Mouse (Mus musculus) CH12.LX (cell line): Measurements from ENCODE around the gene Arhgef18. TPM values are rescaled to one million over a fixed set of nuclear protein-coding genes. Genes with fewer than 3 reads are reported as not detected.

Experiments
- DNase-seq: peaks from one replicate; pipeline ENCODE4 v3.0.0-alpha.2; 2013; ENCODE audit errors: extremely low read depth
- H3K27ac ChIP-seq: 2 replicates; pipeline ENCODE4 v1.5.1; 2012; ENCODE audit warnings: low read depth, mild to moderate bottlenecking, control low read depth, moderate library complexity; ENCODE audit not compliant: insufficient read depth
- H3K27me3 ChIP-seq: replicated peaks from 2 replicates; pipeline ENCODE3; 2012; ENCODE audit warnings: inconsistent platforms
- H3K36me3 ChIP-seq, 2 experiments: replicated peaks in 1 of 2; 2 replicates each; pipeline versions ENCODE3 to v1.6.1; 2012; ENCODE audit warnings: inconsistent platforms in 1 of 2, low read length in 1 of 2, mild to moderate bottlenecking in 1 of 2, mixed read lengths in 1 of 2, moderate library complexity in 1 of 2; ENCODE audit not compliant: control insufficient read depth in 1 of 2, insufficient read depth in 1 of 2
- H3K4me1 ChIP-seq, 2 experiments: 2 replicates each; pipeline ENCODE4 v1.6.1; 2012; ENCODE audit warnings: inconsistent platforms in 1 of 2, moderate library complexity in 1 of 2; ENCODE audit not compliant: insufficient read depth in 2 of 2, control insufficient read depth in 1 of 2
- H3K4me2 ChIP-seq: 2 replicates; pipeline ENCODE4 v1.6.1; 2012; ENCODE audit warnings: low read depth, mild to moderate bottlenecking, control low read depth; ENCODE audit not compliant: poor library complexity, insufficient read depth, severe bottlenecking
- H3K4me3 ChIP-seq, 3 experiments: fragments of 150-350 bp in 1 of 3; sonication (generic) in 1 of 3; replicated peaks in 1 of 3; 2 replicates each; pipeline versions ENCODE3 to v1.5.1; 2011 to 2012; ENCODE audit warnings: low read depth in 2 of 3, low read length in 2 of 3, mild to moderate bottlenecking in 2 of 3, moderate library complexity in 2 of 3, control low read depth in 1 of 3, improper control_type of control experiment in 1 of 3, inconsistent platforms in 1 of 3, mixed read lengths in 1 of 3; ENCODE audit not compliant: poor library complexity in 1 of 3
- H3K79me2 ChIP-seq: replicated peaks from 2 replicates; pipeline ENCODE4 v1.6.1; 2012; ENCODE audit warnings: mild to moderate bottlenecking, moderate library complexity; ENCODE audit not compliant: control insufficient read depth, poor library complexity, insufficient read depth, severe bottlenecking; ENCODE audit errors: extremely low read depth
- H3K9ac ChIP-seq: 2 replicates; pipeline ENCODE4 v1.6.1; 2012; ENCODE audit warnings: low read depth, mild to moderate bottlenecking, control low read depth, moderate library complexity; ENCODE audit not compliant: insufficient read depth
- H3K9me3 ChIP-seq: replicated peaks from 2 replicates; pipeline ENCODE3; 2012; ENCODE audit warnings: low read length, inconsistent platforms, mixed read lengths
- CHD2 ChIP-seq: IDR thresholded peaks from 2 replicates; pipeline ENCODE4 v1.6.1; 2011; ENCODE audit warnings: low read length, improper control_type of control experiment
- CTCF ChIP-seq, 2 experiments: IDR thresholded peaks in 1 of 2; conservative IDR thresholded peaks in 1 of 2; 2 replicates each; pipeline ENCODE4 v1.5.1; 2011 to 2012; ENCODE audit warnings: low read depth in 2 of 2, low read length in 2 of 2, improper control_type of control experiment in 1 of 2, inconsistent platforms in 1 of 2, mild to moderate bottlenecking in 1 of 2, moderate library complexity in 1 of 2
- E2F4 ChIP-seq: IDR thresholded peaks from 2 replicates; pipeline ENCODE4 v1.6.1; 2011; ENCODE audit warnings: low read depth, low read length, improper control_type of control experiment; ENCODE audit not compliant: insufficient replicate concordance
- ELF1 ChIP-seq: IDR thresholded peaks from 2 replicates; pipeline ENCODE4 v1.6.1; 2014; ENCODE audit warnings: low read depth, mild to moderate bottlenecking, inconsistent platforms, low read length, improper control_type of control experiment
- ETS1 ChIP-seq: conservative IDR thresholded peaks from 2 replicates; pipeline ENCODE4 v1.6.1; 2012; ENCODE audit warnings: low read depth, mild to moderate bottlenecking, inconsistent platforms, low read length, improper control_type of control experiment, moderate library complexity
- IRF4 ChIP-seq: IDR thresholded peaks from 2 replicates; pipeline ENCODE4 v1.6.1; 2014; ENCODE audit warnings: low read depth, mild to moderate bottlenecking, inconsistent platforms, low read length, improper control_type of control experiment
- JUN ChIP-seq: IDR thresholded peaks from 2 replicates; pipeline ENCODE4 v1.6.1; 2011; ENCODE audit warnings: low read depth, mild to moderate bottlenecking, low read length, improper control_type of control experiment, moderate library complexity; ENCODE audit not compliant: insufficient read depth
- PAX5 ChIP-seq: IDR thresholded peaks from 2 replicates; pipeline ENCODE4 v1.6.1; 2012; ENCODE audit warnings: low read length, inconsistent platforms, mixed read lengths
- POLR2A ChIP-seq: IDR thresholded peaks from 2 replicates; pipeline ENCODE4 v1.6.1; 2011; ENCODE audit warnings: low read depth, mild to moderate bottlenecking, improper control_type of control experiment, low read length
- POLR2AphosphoS2 ChIP-seq: IDR thresholded peaks from 2 replicates; pipeline ENCODE4 v1.6.1; 2011; ENCODE audit warnings: low read depth, low read length, improper control_type of control experiment
- RAD21 ChIP-seq: IDR thresholded peaks from 2 replicates; pipeline ENCODE4 v1.6.1; 2011; ENCODE audit warnings: low read depth, mild to moderate bottlenecking, low read length, improper control_type of control experiment, moderate library complexity
- SIN3A ChIP-seq: IDR thresholded peaks from 2 replicates; pipeline ENCODE4 v1.6.1; 2012; ENCODE audit warnings: low read length, improper control_type of control experiment, inconsistent platforms
- SMC3 ChIP-seq: IDR thresholded peaks from 2 replicates; pipeline ENCODE4 v1.6.1; 2011; ENCODE audit warnings: low read depth, low read length, improper control_type of control experiment
- TCF12 ChIP-seq: IDR thresholded peaks from 2 replicates; pipeline ENCODE4 v1.6.1; 2014; ENCODE audit warnings: low read depth, mild to moderate bottlenecking, inconsistent platforms, low read length, improper control_type of control experiment
- UBTF ChIP-seq: IDR thresholded peaks from 2 replicates; pipeline ENCODE4 v1.6.1; 2012; ENCODE audit warnings: low read depth, mild to moderate bottlenecking, inconsistent platforms, low read length, improper control_type of control experiment, moderate library complexity
- ZKSCAN1 ChIP-seq: IDR thresholded peaks from 2 replicates; pipeline ENCODE4 v1.6.1; 2012; ENCODE audit warnings: low read depth, inconsistent platforms, low read length, improper control_type of control experiment, borderline replicate concordance
- ZNF384 ChIP-seq: IDR thresholded peaks from 2 replicates; pipeline ENCODE4 v1.6.1; 2012; ENCODE audit warnings: low read depth, low read length, improper control_type of control experiment, inconsistent platforms
- dilution Hi-C: fragments of 300-500 bp; cut with MboI; formaldehyde crosslinking; loops from 2 replicates; pipeline ENCODE4 v1.14.3; 2020; ENCODE audit warnings: low sequenced_read_pairs; ENCODE audit not compliant: extremely low pct_unique_long_range_greater_than_20kb, extremely low pct_ligation_motif_present
- in situ Hi-C: fragments of 300-500 bp; cut with MboI; formaldehyde crosslinking; loops from 3 replicates; pipeline ENCODE4 v1.14.3; 2019; ENCODE audit warnings: low sequenced_read_pairs, low pct_ligation_motif_present, low pct_unique_long_range_greater_than_20kb, mixed read lengths
- polyA plus RNA-seq: library from polyadenylated mRNA; unstranded; fragments of >175 nt; gene quantifications from 2 replicates; pipeline ENCODE4 v1.2.1, GENCODE M21; 2012; ENCODE audit warnings: low read depth; ENCODE audit not compliant: insufficient read length
- total RNA-seq, 2 experiments: library from RNA; depleted of rRNA; stranded (reverse); fragments of 300-350 nt in 1 of 2; fragments of >200 nt in 1 of 2; gene quantifications; 2 replicates each; pipeline ENCODE4 v1.2.3; 2012 to 2014

Arhgef18 gene
- total and polyA plus RNA-seq, 3 experiments = 0.21 to 0.26 TPM; not detected in 1

GRCm38 (mm10) chr8:3426211-3426610 is 33.4 kb downstream of the Arhgef18 start:
- Histone ChIP-seq H3K27me3 (no peaks in the 10 kb centered on the region), H3K4me3 (no peak overlapping the region), H3K4me1 (no peaks in the 10 kb centered on the region), H3K9ac (no peak overlapping the region), H3K27ac (no peak overlapping the region), H3K79me2 (no peaks in the 10 kb centered on the region), H3K4me2 (no peak overlapping the region), H3K36me3 (no peaks in the 10 kb centered on the region), H3K9me3 (no peaks in the 10 kb centered on the region)
- in situ Hi-C loops = no loop called here
- no peak for TF ChIP-seq CHD2
- TF ChIP-seq POLR2AphosphoS2 = no peak
- no peak for TF ChIP-seq ELF1
- TF ChIP-seq SMC3 = no peak
- no peak for TF ChIP-seq ZNF384
- TF ChIP-seq TCF12 = no peak
- no peak for TF ChIP-seq E2F4
- no peak for TF ChIP-seq UBTF
- TF ChIP-seq IRF4 = no peak
- dilution Hi-C loops = no loop called here
- DNase-seq = no peak

- no peaks in the 10 kb centered on the region for H3K27me3 ChIP-seq
- H3K4me1 ChIP-seq = no peaks in the 10 kb centered on the region
- DNase-seq = no peak
- no peak overlapping the region for H3K27ac ChIP-seq
- no peak for TF ChIP-seq CHD2
- no peak for TF ChIP-seq ETS1
- TF ChIP-seq ZKSCAN1 = no peak
- no peak for TF ChIP-seq RAD21
- no peak for TF ChIP-seq SIN3A
- no peak for TF ChIP-seq POLR2A
- TF ChIP-seq JUN = no peak
- no peak for TF ChIP-seq PAX5
- no peak for TF ChIP-seq TCF12
- TF ChIP-seq CTCF (conservative IDR thresholded peaks at IDR 0.05 in 1 of 2, IDR thresholded peaks at IDR 0.05 in 1 of 2; ENCODE audit: low read depth in 2 of 2, low read length in 2 of 2) = no peak
- TF ChIP-seq E2F4 = no peak
- no peak overlapping the region for H3K4me3 ChIP-seq
- H3K4me2 ChIP-seq = no peak overlapping the region
- no peaks in the 10 kb centered on the region for H3K9me3 ChIP-seq
- in situ Hi-C loops (no loop called here), dilution Hi-C loops (no loop called here)
- H3K79me2 ChIP-seq = no peaks in the 10 kb centered on the region
- H3K36me3 ChIP-seq = no peaks in the 10 kb centered on the region
- H3K9ac ChIP-seq = no peak overlapping the region
Measured at GRCm38 (mm10) chr8:3428426-3428825, 35.6 kb downstream of the Arhgef18 start.
